In genomic region chr1:43124726-43125125, GRCm38 (mm10) we compare ENCODE assay signal across 32 mouse cellular contexts. TPM values are rescaled to one million over a fixed set of nuclear protein-coding genes. Genes with fewer than 3 reads are reported as not detected.
DNase-seq lines count a peak whose midpoint lies in the region; ATAC-seq lines count a peak whose summit lies in the region.
"Had no signal": no experiment of that assay in that cellular context is flagged by ENCODE, and none has a peak within 500 bp of the region (broad histone marks: within the 10 kb centered on the region; RNA-seq: fewer than 3 reads in every experiment).

No protein-coding gene starts in this region.

- H3K4me3 ChIP-seq in heart, embryonic 14.5 days (ENCODE audit: control insufficient read depth in 1 of 2, insufficient read depth in 1 of 2, low read depth in 1 of 2, low read length in 2 of 2) = no peak overlapping the region
- H3K4me3 ChIP-seq in lung, embryonic 15.5 days = no peak overlapping the region
- H3K4me3 ChIP-seq: embryonic facial prominence, embryonic 12.5 days; forebrain, embryonic 10.5 days; forebrain, embryonic 15.5 days; hindbrain, embryonic 10.5 days; hindbrain, embryonic 15.5 days; megakaryocyte, embryonic 14.5 days; midbrain, embryonic 12.5 days; myocyte; neural tube, embryonic 12.5 days had no signal

- H3K27ac ChIP-seq in heart, embryonic 14.5 days (replicated peaks in 1 of 2; ENCODE audit: control insufficient read depth in 1 of 2, insufficient read depth in 1 of 2, low read depth in 2 of 2, low read length in 2 of 2) = peak overlapping the region; percentile 12 to 51; a peak in 2 of 4 replicates
- H3K27ac ChIP-seq in lung, embryonic 15.5 days = no peak overlapping the region
- H3K27ac ChIP-seq: embryonic facial prominence, embryonic 12.5 days; forebrain, embryonic 10.5 days; forebrain, embryonic 15.5 days; hindbrain, embryonic 10.5 days; hindbrain, embryonic 15.5 days; liver, embryonic 14.5 days; midbrain, embryonic 12.5 days; neural tube, embryonic 12.5 days; stomach, postnatal 0 days had no signal

- no peaks in the 10 kb centered on the region for H3K9me3 ChIP-seq in heart, embryonic 14.5 days (ENCODE audit: control insufficient read depth, low read length)
- no peaks in the 10 kb centered on the region for H3K9me3 ChIP-seq in lung, embryonic 15.5 days
- H3K9me3 ChIP-seq: embryonic facial prominence, embryonic 12.5 days; forebrain, embryonic 10.5 days; forebrain, embryonic 15.5 days; hindbrain, embryonic 10.5 days; hindbrain, embryonic 15.5 days; midbrain, embryonic 12.5 days; neural tube, embryonic 12.5 days had no signal

- H3K4me2 ChIP-seq in heart, embryonic 14.5 days (ENCODE audit: low read length) = no peak overlapping the region
- H3K4me2 ChIP-seq in lung, embryonic 15.5 days = no peak overlapping the region
- H3K4me2 ChIP-seq: embryonic facial prominence, embryonic 12.5 days; forebrain, embryonic 15.5 days; hindbrain, embryonic 15.5 days; lung, embryonic 14.5 days; midbrain, embryonic 12.5 days; neural tube, embryonic 12.5 days had no signal

- ATAC-seq in heart, embryonic 14.5 days (ENCODE audit: insufficient number of reproducible peaks, insufficient read depth, low FRiP score, low read depth) = no peak
- ATAC-seq in lung, embryonic 15.5 days (ENCODE audit: borderline replicate concordance, extremely low read depth, low FRiP score, low TSS enrichment) = peak; percentile 19; the same call in 1 of the 2 replicates
- ATAC-seq: inflammation-experienced regulatory T-cells, adult 6 months had no signal

- H3K4me1 ChIP-seq in heart, embryonic 14.5 days (ENCODE audit: control insufficient read depth in 2 of 2, insufficient read depth in 2 of 2, low read length in 2 of 2) = peaks cover 10 to 28% of the 10 kb centered on the region in 2 experiments
- no peaks in the 10 kb centered on the region for H3K4me1 ChIP-seq in lung, embryonic 15.5 days
- H3K4me1 ChIP-seq: embryonic facial prominence, embryonic 12.5 days; forebrain, embryonic 10.5 days; forebrain, embryonic 15.5 days; hindbrain, embryonic 10.5 days; hindbrain, embryonic 15.5 days; midbrain, embryonic 12.5 days; neural tube, embryonic 12.5 days had no signal

- no peak overlapping the region for H3K9ac ChIP-seq in heart, embryonic 14.5 days (ENCODE audit: low read length)
- no peak overlapping the region for H3K9ac ChIP-seq in lung, embryonic 15.5 days
- H3K9ac ChIP-seq: embryonic facial prominence, embryonic 12.5 days; forebrain, embryonic 15.5 days; hindbrain, embryonic 15.5 days; liver, embryonic 14.5 days; lung, embryonic 14.5 days; midbrain, embryonic 12.5 days; neural tube, embryonic 12.5 days had no signal

- H3K27me3 ChIP-seq in heart, embryonic 14.5 days (ENCODE audit: control insufficient read depth, insufficient read depth, low read length) = no peaks in the 10 kb centered on the region
- no peaks in the 10 kb centered on the region for H3K27me3 ChIP-seq in lung, embryonic 15.5 days
- H3K27me3 ChIP-seq: CH12.LX; embryonic facial prominence, embryonic 12.5 days; forebrain, embryonic 15.5 days; hindbrain, embryonic 15.5 days; megakaryocyte, embryonic 14.5 days; midbrain, embryonic 12.5 days; neural tube, embryonic 12.5 days had no signal

- peaks cover 90% of the 10 kb centered on the region for H3K36me3 ChIP-seq in heart, embryonic 14.5 days (ENCODE audit: control insufficient read depth, insufficient read depth, low read length)
- H3K36me3 ChIP-seq in lung, embryonic 15.5 days = no peaks in the 10 kb centered on the region
- H3K36me3 ChIP-seq: forebrain, embryonic 15.5 days had no signal

- DNase-seq in heart, adult 9 months (ENCODE audit: low spot score in 2 of 2) = no peak
- no peak for DNase-seq in lung, postnatal 14 days
- peak; percentile 56 for DNase-seq in Muller cell, postnatal 12 days (ENCODE audit: inconsistent ontology term)
- DNase-seq in ZHBTc4 (ENCODE audit: low read depth, low spot score) = peak; percentile 25
- no peak for DNase-seq in layer of hippocampus, adult 9-10 months (ENCODE audit: low spot score)
- DNase-seq: adrenal gland, postnatal 14 days; cerebellum, adult 11 months; cerebellum, adult 9-11 months; embryo, embryonic 11 days; gastrocnemius, postnatal 36 days; kidney, adult 11 months; kidney, postnatal 14 days; liver; lung, embryonic 14.5 days; right cerebral cortex, postnatal 4 days; thymus, adult 18-20 months; thymus, postnatal 25 days had no signal

- 45% methylated on average over 4 of the region's 4 CpGs for WGBS in heart, embryonic 14.5 days
- 68% methylated on average over 4 of the region's 4 CpGs for WGBS in lung, embryonic 15.5 days

RNA-seq across cellular contexts. Expression of gene AI597479, which starts 26.2 kb away (rescaled TPM):
- 20.4 and 23.5 TPM in 2 replicates for polyA plus RNA-seq in heart, embryonic 14.5 days (2014; fragmentation: Nextera tagmentation; extraction: Ambion mirVana)
- 32.4 and 33.3 TPM in 2 replicates for polyA plus RNA-seq in lung, embryonic 15.5 days (2015; fragmentation: Nextera tagmentation; extraction: Ambion mirVana)

RNA-seq across cellular contexts. Expression of gene Tgfbrap1, which starts 26.3 kb away (rescaled TPM):
- 7.5 and 7.7 TPM in 2 replicates for polyA plus RNA-seq in heart, embryonic 14.5 days (2014; fragmentation: Nextera tagmentation; extraction: Ambion mirVana)
- polyA plus RNA-seq in lung, embryonic 15.5 days (2015; fragmentation: Nextera tagmentation; extraction: Ambion mirVana) = 8.3 and 10.3 TPM in 2 replicates

Comparison
In these comparisons a context has a peak if more than half of its experiments do, and no peak if none do; other contexts are left out.
1. DNase-seq: peak in Muller cell, postnatal 12 days (single experiment) and ZHBTc4 (single experiment); none in heart, adult 9 months (0 of 2), lung, postnatal 14 days (single experiment) and layer of hippocampus, adult 9-10 months (single experiment).